Mouse (Mus musculus): ENCODE measurements at regions not wholly inside any gene's neighbourhood (a gene's known extent, or its start where the extent isn't known, plus 50 kb on each side); places are given as distances from the start of the nearest gene placed in this dataset.

DNA sequence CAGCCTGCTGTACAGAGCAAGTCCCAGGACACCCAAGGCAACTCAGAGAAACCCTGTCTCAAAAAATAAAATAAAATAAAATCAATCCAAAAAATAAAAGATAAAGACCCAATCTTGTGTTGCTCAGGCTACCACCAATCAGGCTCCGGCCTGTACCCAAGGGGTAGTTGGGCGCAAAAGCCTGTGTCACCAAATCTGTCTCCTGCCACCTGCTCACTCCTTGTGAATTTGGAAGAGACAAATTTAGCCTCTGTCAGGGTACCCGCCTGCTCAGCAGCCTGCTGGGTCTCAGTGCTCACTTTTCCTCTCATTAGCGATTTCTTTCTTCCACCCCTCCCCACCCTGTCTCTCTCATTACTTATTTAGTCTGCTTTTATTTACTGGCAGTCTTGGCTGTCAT is 54.6 kb downstream of the Sox4 start:
- no peak for DNase-seq

DNA sequence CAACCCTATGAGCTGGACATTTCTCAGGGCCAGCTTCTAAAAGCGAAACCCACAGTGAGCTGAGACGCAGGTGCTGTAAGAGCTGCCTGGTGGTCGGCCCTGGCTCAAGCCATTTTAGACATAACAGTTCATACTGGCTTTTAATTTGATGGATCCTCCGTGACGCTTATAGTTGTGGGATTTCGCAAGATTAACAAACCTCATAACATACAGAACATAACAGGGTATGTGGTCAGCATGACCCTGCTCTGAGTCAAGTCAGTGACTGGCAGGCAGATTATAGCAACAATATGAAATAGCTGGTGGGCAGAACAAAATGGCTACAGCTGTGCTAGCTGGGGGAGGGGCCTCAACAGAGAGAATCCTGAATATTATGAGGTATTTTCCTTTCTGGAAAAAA is 60.6 kb downstream of the Sox4 start:
- DNase-seq: no peak

DNA sequence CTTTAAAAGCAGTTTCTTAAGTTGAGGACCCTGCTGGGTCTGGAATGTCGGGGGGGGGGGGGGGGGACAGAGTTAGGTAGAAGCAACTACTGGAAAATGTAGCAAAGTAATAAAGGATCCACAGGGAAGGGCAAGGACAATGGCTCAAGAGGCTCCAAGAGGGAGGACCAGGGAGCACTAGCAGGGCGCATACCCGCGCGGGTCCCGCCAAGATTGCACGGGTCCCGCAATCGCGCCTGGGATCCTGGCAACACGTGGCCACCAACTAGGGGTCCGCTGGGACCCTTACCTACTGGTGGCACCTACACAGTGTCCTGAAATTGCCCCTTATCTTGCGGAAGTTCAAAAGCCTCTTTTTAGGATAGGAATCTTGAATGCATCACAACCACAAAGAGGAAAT is 66.4 kb downstream of the Sox4 start:
- no peak for DNase-seq

DNA sequence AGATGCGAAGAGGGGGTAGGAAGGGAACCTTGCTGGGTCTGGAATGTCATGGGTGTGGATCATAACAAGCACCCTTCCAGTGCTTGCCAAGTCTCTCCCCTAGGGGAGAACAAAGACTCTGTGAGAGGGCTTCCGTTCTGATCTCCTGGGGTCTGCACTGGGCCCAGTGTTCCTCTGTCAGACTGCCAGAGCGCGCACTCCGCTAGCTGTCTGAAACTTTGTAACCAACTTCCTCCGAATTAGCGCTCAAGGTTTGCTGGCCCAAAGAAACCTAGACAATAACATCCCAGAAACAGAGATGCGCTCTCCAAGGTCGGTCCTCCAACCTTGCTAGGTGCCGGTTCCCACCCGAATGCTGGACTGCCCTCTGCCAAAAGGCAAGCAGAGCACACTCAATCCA is 66.8 kb downstream of the Sox4 start:
- DNase-seq: peak; percentile 46 to 57

DNA sequence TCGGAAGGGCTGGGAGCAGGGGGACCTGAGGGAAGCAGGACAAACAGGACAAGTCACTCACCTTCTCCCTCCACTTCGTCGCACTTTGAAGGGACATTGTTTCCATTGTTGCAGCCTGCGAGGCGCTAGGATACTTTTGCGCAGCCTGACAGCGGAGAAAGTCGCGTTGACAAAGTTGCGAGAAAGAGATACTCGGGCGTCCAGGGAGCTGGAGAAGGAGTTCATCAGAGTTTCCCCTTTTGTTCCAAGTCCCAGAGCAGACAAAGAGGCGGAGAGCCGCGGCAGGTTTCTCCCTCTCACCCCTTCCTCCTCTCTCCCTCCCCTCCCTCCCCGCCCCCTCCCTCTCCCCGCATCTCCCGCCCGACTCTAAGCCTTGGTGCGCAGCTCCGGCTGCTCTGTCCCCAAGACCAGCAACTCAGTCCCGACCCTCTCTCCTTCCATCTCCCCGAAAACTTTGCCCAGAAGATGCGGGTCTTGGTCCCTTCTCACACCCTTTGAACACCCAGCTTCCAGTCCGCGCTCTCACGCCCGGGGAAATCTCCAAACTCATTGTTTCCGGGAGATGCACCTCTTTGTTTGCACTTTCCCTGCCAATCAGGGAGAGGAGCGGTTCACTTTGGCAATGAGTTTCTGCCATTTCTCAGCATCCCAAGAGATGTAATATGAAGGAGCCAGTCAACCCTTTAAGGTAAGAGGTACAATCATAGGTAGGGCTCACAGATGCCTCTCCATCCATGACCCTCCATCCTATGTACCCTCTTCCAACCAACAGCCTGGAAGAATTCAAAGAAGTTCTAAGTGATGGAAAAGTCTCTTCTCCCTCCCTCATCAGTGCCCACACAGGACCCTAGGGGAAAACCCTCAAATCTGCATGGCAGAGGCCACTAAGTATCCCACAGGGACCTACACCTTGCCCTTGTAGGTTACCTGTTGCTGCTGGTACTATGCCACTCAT is 68.2 kb downstream of the Sox4 start:
- DNase-seq: peak; percentile 55

DNA sequence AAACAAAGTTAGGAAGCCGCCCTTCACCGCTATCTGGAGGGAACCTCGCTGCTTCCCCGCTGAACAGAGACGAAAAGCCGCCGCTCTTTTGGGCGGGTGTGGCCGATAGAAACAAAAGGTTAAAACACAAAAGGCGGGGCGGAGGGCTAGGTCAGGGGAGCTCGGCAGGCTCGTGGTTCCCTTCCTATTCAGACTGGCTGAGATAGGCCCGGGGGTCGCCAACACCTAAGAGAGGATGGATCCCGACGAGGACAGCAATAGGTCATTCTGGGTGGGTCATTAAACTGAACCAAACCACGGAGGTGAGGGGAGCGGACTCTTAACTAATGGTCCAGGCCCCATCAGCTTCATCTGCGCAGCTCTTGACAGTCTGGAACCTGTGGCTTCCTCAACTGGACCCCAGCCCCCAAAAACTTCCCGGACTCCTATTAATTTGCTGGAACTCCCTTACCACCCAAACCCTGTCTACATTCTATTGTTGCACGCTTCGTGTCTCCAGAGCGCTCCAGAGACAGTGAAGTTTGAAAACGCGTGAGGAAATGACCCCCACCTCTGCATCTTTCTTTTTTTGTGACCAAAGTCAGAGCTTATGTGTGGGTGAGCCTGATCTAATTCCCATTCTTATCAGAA is 69.2 kb downstream of the Sox4 start:
- DNase-seq: peak; percentile 71 to 75

DNA sequence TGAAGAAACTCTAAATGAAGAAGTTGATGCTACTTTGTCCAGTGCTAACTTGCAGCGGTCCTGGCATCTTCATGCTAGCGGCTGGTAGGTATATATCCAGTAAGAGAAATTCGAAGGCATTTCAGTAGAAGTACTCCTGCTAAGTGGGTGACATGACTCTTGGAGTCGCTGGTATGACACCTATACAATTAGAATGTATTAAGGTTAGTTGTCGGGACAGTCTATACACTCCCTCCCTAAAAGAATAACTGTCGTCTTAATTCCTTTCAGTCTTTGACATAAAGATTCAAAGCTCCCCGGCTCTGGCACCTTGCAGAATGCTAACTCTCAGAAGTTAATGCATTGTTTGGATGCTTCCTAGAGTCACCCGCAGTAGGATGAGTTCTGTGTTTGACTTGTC is 70.1 kb downstream of the Sox4 start:
- DNase-seq: no peak

DNA sequence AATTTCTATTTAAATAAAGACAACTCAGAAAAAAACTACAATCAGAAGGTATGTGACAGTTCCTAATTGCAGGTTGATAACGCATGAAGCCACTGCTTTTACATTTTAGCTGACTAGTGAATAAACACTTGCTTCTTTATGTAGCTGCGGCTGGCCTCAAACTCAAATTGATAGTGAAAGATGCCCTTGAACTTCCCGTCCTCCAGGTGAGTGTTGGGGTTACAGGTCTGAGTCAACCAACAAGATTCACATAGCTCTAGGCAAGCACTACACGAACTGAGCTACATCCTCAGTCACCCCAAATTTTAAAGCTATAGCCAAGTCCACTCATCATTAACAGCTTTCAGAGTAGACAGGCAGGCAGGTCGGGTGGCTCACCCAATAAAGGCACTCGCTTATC is 72.6 kb downstream of the Sox4 start:
- peak in 1 of 2 experiments; percentile 9 for DNase-seq

DNA sequence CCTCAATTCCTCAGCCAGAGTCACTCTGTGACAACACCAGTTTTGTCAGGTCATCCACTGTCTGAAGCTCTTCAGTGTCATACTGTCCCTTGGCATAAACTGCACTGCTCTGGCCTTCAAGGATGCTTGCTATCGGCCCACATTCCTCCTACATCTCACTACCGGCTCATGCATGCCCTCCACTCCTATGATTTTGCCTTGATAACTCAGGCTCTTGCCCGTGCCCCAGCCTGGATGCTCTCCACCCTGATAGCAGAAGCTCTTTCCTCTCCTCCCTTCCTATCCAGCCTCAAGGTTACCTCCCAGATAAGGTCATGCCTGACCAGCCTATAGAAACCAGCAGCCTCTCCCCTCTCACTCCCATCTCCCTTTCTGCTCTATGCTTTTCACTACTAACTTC is 74.8 kb downstream of the Sox4 start:
- DNase-seq: no peak

DNA sequence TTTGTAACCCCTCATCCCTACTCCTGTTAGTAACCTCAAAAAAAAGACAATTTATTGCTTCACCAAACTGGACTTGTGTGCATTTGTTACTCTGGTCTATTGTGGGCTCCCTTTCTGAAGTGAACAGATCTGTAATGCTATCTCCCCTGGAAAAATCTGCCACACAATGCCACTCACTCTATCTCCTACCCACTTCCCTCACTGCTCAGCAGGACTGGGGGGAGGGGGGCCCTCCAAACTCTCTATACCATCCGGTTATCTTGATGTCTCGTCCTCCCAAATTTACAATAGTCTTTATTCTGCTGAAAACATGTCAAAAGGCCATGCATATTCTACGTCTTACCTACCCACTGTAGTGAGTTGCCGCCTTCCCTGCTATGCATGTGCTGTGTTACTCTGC is 76.7 kb downstream of the Sox4 start:
- DNase-seq: peak in 1 of 2 experiments; percentile 46

DNA sequence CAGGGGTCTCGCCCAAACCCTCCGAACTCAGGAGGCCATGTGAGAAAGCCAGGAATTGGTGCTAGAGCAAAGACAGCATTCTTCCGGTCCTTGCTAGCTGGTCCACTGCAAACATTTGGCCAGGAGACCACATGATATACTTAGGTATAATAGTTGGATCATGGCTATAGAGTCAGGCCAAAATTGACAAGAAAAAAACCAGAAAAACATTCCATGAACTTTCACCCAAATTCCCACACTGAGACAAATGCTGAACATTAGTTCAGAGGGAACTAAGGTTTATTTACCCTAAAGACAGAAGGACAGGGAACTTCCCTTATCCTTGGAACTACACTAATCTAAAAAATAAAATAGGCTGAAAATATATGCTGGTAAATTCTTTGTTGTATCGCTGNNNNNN is 82.8 kb downstream of the Sox4 start:
- no peak for DNase-seq

DNA sequence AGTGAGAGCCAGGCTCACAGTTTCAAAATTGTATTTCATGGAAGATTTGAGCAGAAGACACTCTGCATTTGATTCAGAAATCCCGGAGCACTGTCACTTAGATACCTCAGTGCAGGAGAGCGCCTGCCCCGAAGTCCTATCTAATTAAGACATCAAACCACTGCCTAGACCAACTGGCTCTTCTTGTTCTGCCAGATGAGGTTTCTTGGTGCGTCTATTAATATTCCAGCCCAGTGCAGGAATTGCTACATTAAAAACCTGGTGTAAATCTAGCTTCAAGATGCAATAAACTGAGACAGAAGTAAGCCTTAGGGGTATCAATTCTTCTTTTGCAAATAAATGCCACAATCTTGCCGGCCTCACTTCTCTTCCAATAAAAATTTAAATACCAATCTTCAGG is 86.3 kb downstream of the Sox4 start:
- no peak for DNase-seq

DNA sequence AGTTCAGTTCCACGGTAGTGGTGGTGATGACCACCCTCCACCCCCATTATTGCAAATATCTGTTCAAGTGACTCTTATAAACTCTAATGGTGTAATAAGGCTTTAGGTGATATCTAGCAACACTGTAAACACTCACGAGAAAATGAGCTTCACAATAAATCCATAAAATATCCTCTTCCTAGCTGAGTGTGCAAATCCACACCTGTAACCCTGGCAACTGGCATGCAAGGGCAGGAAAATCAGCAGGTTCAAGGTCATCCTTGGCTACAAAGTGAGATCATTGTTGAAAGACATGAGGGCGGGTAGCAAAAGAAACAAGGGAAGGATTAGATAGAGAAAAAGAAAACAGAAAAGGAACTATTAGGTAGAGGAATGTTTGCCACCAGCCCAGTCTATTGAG is 86.8 kb downstream of the Sox4 start:
- no peak for DNase-seq

DNA sequence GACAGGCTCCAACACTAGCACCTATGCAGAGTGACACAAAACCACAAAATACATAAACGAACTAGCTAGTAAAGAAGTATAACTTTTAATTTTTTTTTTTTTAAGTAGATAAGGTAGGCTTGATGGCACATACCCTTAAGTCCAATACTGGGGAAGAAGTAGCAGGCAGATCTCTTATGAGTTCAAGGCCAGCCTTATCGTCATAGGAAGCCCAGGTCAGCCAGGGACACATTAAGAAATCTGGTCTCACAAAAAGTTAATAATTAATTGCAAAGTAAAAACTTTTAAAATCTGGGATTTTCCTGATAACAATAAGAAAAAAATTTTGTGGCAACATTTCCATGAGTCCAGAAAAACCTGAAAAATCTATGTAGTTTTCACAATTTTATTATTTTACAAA is 92.9 kb downstream of the Sox4 start:
- no peak for DNase-seq

DNA sequence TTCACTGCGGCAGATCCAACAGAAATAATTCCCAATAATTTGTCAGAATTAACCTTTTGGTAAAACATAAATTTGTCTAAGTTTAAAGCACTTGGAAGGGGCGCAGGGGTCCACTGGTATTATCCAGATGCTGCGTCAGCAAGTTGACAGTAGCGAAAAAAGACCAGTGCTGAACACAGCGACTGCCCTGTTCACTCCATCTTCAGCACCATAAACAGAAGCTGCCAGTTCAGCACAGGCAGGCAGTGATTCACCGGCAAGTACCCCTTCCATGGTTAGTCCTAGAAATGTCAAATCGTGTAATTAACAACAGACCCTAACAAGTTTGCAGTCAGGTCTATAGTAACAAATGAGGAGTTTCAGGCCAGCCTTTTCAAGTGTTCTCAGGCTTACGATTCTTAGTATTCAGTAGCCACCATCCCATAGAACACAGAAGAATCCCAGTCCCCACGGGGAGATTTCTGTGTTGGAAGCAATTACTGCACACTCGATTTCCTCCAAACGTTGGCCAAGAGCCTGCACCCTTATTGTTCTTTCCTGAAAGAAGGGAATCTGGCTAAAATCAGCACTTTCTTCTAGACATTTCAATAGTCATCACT is 93.6 kb downstream of the Sox4 start:
- DNase-seq: no peak

DNA sequence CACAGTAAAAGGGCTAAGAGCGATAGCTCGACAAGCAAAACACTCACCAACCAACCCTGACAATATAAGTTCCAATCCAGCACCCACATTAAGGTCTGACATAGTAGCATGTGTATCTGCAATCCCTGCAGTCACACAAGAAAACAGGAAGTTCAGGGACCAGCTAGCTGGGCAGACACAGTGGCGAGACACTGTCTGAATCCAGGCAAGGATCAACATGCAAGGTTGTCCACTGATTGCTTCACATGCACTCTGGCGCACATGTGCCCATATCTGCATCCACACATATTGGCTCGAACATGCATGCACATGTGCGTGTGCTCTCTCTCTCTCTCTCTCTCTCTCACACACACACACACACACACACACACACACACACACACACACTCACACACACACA is 95.5 kb downstream of the Sox4 start:
- DNase-seq: no peak

DNA sequence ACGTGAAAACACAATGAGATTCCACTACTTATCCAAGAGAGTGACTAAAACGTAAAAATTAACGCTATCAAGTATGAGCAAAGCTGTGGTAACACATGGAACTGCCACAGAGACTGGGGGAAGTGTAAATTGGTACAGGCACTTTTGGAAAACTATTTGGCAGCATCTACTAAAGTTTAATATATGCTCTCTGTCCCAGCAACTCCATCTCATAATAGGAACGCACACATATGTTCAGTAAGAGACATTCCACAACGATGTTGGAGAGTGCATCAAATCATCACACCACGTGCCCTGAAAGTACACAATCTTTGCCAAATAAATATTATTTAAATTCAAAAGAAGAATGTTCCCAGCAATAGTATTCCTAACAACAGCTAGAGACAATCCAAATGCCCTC is 96.3 kb downstream of the Sox4 start:
- no peak for DNase-seq

DNA sequence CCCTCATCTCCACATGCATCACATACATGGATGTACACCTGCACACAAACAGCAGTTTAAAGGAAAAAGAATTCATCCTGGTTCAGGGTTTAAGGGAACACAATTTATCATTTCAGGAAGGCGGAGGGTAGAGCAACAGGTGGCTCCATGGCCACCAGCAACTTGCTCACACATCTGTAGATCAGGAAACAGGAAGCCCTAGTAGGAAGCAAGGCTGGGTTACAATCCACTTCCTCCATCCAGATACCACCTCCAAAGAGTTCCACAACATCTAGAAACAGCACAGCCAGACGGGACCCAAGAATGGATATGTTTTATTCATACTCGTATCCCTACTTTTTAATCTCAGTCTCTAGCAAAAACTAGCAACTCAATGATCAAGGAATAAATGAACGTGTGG is 97.0 kb downstream of the Sox4 start:
- no peak for DNase-seq

DNA sequence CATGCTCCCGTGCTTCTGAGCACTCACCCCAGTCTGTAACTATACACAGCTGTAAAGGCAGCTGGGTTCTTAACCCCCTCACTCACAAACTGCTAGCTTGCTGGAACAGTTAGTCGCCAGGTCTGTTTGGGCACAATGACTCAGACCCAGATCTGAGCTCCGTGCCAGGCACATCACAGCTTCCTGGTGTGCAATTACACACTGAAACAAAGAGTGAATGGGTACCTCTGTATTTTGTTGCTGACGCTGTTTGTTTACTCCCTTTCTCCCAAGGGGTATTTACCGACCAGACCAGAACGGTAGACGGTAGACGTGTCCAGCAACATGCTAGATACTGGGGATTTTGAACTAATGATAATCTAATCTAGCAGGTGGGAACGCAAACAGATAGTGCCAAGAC is 99.3 kb downstream of the Sox4 start:
- DNase-seq: no peak

DNA sequence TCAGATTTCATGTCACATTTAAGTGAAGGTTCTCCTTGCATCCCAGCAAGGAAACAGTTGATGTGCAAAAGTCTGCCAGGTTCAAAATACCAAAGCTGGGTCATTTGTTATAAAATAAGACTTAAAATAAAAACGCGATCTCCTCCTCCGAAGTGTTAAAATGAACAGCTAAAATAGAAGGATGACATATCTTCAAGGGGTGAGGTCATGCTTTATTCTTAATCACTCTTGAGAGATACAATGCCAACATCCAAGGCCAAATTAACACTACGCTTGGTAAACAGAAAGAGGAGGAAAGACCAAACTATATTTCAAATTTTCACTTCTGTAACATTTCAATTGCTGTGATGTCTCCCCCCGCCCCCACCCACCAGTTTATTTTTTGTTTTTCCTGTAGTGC is 105.2 kb downstream of the Sox4 start:
- DNase-seq: no peak

DNA sequence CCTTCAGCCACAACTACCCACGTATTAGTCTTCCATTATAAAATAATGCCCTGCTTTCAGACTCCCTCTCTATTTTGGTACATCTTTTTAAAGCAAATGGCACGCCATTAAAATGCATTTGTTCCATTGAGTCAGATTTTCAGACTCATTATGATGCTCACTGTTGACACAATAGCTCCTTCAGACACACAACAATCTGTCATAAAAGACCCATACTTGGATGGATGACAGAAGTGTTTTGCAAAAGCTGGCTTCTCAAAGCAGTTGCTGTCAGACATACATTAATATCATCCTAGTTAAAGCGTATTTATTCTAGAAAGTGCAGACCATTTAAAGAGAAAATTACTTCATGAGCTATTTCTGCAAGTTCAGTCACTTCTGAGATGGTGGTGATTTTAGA is 106.0 kb downstream of the Sox4 start:
- no peak for DNase-seq

DNA sequence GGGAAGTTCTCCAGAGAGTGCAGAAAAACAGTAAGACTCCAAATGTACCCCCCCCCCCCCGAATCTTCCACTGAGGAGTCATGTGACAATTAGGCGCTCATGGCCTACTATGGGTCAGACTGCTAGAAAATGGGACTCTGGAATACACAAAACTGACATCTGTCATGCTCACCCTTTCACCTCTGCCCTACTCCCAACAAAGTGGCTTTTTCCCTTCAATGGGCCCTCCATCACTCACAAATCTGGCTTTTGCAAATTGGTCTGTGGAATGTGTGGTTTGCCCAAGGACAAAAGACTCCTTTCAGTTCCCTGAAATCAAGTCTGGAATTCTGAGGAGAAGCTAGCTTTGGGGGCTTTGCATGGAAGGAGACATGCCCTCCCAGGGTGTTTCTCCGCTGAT is 109.0 kb downstream of the Sox4 start:
- no peak for DNase-seq

DNA sequence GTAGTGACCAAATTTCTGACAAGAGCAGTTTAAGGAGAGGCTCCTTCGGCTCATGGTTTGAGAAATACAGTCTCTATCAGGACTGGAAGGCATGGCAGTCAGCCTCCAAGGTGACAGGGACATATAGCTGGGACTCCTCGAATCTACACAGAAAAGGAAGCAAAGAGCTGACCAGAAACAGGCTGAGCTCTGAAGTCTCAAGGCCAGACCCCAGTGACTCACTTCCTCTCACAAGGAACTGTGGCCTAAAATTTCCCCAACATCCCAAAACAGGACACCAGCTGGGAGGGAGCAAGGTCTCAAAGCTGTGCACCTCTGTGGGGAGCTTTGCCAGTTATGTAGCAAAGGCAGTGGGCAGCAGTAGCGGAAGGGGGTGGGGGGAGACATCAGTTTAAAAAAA is 110.7 kb downstream of the Sox4 start:
- DNase-seq: no peak

DNA sequence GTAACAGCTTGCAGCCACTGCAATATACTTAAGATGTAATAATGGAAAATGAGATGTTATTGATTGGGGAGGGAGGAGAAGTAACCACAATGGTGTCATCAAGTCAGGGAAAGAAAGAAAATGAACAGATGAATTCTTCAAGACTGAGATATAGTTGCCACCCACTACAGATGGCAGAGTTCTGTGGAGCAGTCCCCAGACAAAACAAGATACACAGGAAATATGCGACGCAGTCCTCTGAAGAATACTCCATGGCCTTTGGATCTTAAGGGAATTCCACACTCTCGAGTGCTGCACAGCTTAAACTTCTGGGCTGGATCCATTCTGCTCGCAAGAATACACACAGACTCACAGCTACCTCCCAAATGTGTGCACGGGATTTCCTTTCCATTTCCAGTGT is 113.4 kb downstream of the Sox4 start:
- no peak for DNase-seq
